Mouse (Mus musculus) intestine, embryonic 16.5 days (tissue): ENCODE measurements around the gene Mapk10. TPM values are rescaled to one million over a fixed set of nuclear protein-coding genes. Genes with fewer than 3 reads are reported as not detected.

ENCODE experiments used
- ATAC-seq: fragments of 200-750 bp; cut with Nextera tagmentation; 2 replicates; pipeline ENCODE4 v1.8.0; 2017; ENCODE audit warnings: moderate TSS enrichment, moderate library complexity
- H3K27ac ChIP-seq: fragments of 300-500 bp; sonication (generic); 2 replicates; pipeline ENCODE4 v1.5.1; 2014; ENCODE audit warnings: mild to moderate bottlenecking, low read length
- H3K27me3 ChIP-seq: fragments of 300-500 bp; sonication (generic); replicated peaks from 2 replicates; pipeline ENCODE4 v1.6.1; 2014; ENCODE audit warnings: low read length, control low read depth, mixed read lengths; ENCODE audit not compliant: control insufficient read depth, insufficient read depth
- H3K36me3 ChIP-seq: fragments of 300-500 bp; sonication (generic); 2 replicates; pipeline ENCODE4 v1.6.1; 2014; ENCODE audit warnings: low read length, control low read depth; ENCODE audit not compliant: control insufficient read depth, insufficient read depth
- H3K4me1 ChIP-seq: fragments of 300-500 bp; sonication (generic); 2 replicates; pipeline ENCODE4 v1.6.1; 2014; ENCODE audit warnings: low read length, control low read depth, mixed read lengths; ENCODE audit not compliant: control insufficient read depth, insufficient read depth
- H3K4me2 ChIP-seq: fragments of 300-500 bp; sonication (generic); 2 replicates; pipeline ENCODE4 v1.6.1; 2014; ENCODE audit warnings: low read depth, low read length, control low read depth
- H3K4me3 ChIP-seq: fragments of 300-500 bp; sonication (generic); 2 replicates; pipeline ENCODE4 v1.5.1; 2014; ENCODE audit warnings: mild to moderate bottlenecking, low read length
- H3K9ac ChIP-seq: fragments of 300-500 bp; sonication (generic); 2 replicates; pipeline ENCODE4 v1.6.1; 2014; ENCODE audit warnings: low read depth, low read length
- H3K9me3 ChIP-seq: fragments of 300-500 bp; sonication (generic); 2 replicates; pipeline ENCODE4 v1.6.1; 2016; ENCODE audit warnings: low read length, control low read depth; ENCODE audit not compliant: control insufficient read depth
- WGBS: fragments of 180-500 bp; shearing (Covaris S2); extraction: QIAGEN DNeasy Blood & Tissue Kit; methylation state at CpG from one replicate; pipeline ENCODE4 v1.1.7; 2014; 5-methylcytosine and 5-hydroxymethylcytosine counted together
- polyA plus RNA-seq: library from polyadenylated mRNA; unstranded; fragments of >200 nt; fragmentation: Nextera tagmentation; extraction: Ambion mirVana; gene quantifications from 2 replicates; pipeline ENCODE4 v1.2.1, GENCODE M21; 2015

The Mapk10 gene
- polyA plus RNA-seq, 1 experiment from 2014 or later, result 5.3 TPM

GRCm38 (mm10) chr5:103174607-103175006 is 36.5 kb downstream of the Mapk10 start:
- H3K9me3 ChIP-seq, result no peaks in the 10 kb centered on the region
- no peak overlapping the region for H3K9ac ChIP-seq
- 83% methylated on average over 7 of the region's 7 CpGs for WGBS

GRCm38 (mm10) chr5:103171207-103171606 is 39.9 kb downstream of the Mapk10 start:
- H3K4me3 ChIP-seq, result no peak overlapping the region
- H3K9ac ChIP-seq, result no peak overlapping the region
- no peak overlapping the region for H3K27ac ChIP-seq
- H3K9me3 ChIP-seq, result no peaks in the 10 kb centered on the region
- ATAC-seq, result no peak
- no peaks in the 10 kb centered on the region for H3K36me3 ChIP-seq
- no peaks in the 10 kb centered on the region for H3K27me3 ChIP-seq
- no peak overlapping the region for H3K4me2 ChIP-seq
- whole genome bisulfite sequencing, result 93% methylated on average over 3 of the region's 3 CpGs
- no peaks in the 10 kb centered on the region for H3K4me1 ChIP-seq

More at GRCm38 (mm10) chr5:103174607-103175006, 36.5 kb downstream of the Mapk10 start:
- Histone ChIP-seq H3K4me3 (no peak overlapping the region), H3K27me3 (no peaks in the 10 kb centered on the region), H3K4me1 (no peaks in the 10 kb centered on the region), H3K4me2 (no peak overlapping the region), H3K36me3 (no peaks in the 10 kb centered on the region), H3K27ac (no peak overlapping the region)
- ATAC-seq, result no peak

- ATAC-seq, result no peak
- Histone ChIP-seq H3K4me1 (no peaks in the 10 kb centered on the region), H3K9ac (no peak overlapping the region), H3K4me3 (no peak overlapping the region), H3K36me3 (no peaks in the 10 kb centered on the region), H3K9me3 (no peaks in the 10 kb centered on the region), H3K27ac (no peak overlapping the region), H3K4me2 (no peak overlapping the region), H3K27me3 (no peaks in the 10 kb centered on the region)
- 67% methylated on average over 5 of the region's 5 CpGs for WGBS
Measured at GRCm38 (mm10) chr5:103167371-103167770, 43.8 kb downstream of the Mapk10 start.

GRCm38 (mm10) chr5:103166755-103167154 is 44.4 kb downstream of the Mapk10 start:
- WGBS, result 84% methylated on average over 2 of the region's 2 CpGs
- no peaks in the 10 kb centered on the region for H3K36me3 ChIP-seq

GRCm38 (mm10) chr5:103164022-103164421 is 47.1 kb downstream of the Mapk10 start:
- Histone ChIP-seq H3K9me3 (no peaks in the 10 kb centered on the region), H3K4me2 (no peak overlapping the region), H3K27ac (no peak overlapping the region), H3K4me3 (no peak overlapping the region), H3K36me3 (no peaks in the 10 kb centered on the region), H3K27me3 (no peaks in the 10 kb centered on the region), H3K4me1 (no peaks in the 10 kb centered on the region), H3K9ac (no peak overlapping the region)
- WGBS, result 92% methylated on average over 3 of the region's 3 CpGs
- no peak for ATAC-seq

More at GRCm38 (mm10) chr5:103166755-103167154, 44.4 kb downstream of the Mapk10 start:
- H3K27me3 ChIP-seq, result no peaks in the 10 kb centered on the region
- H3K4me3 ChIP-seq, result no peak overlapping the region
- no peak overlapping the region for H3K27ac ChIP-seq
- no peak for ATAC-seq
- H3K9me3 ChIP-seq, result no peaks in the 10 kb centered on the region
- no peaks in the 10 kb centered on the region for H3K4me1 ChIP-seq
- H3K4me2 ChIP-seq, result no peak overlapping the region
- no peak overlapping the region for H3K9ac ChIP-seq

- no peak for ATAC-seq
- Histone ChIP-seq H3K36me3 (no peaks in the 10 kb centered on the region), H3K4me3 (no peak overlapping the region), H3K9me3 (no peaks in the 10 kb centered on the region), H3K4me2 (no peak overlapping the region), H3K4me1 (no peaks in the 10 kb centered on the region), H3K27ac (no peak overlapping the region), H3K27me3 (no peaks in the 10 kb centered on the region), H3K9ac (no peak overlapping the region)
- 47% methylated on average over 3 of the region's 3 CpGs for WGBS
Measured at GRCm38 (mm10) chr5:103161574-103161973, 49.6 kb downstream of the Mapk10 start.

GRCm38 (mm10) chr5:103161196-103161540 is 50.0 kb downstream of the Mapk10 start:
- H3K4me1 ChIP-seq, result no peaks in the 10 kb centered on the region
- no peak overlapping the region for H3K27ac ChIP-seq
- no peak for ATAC-seq
- H3K27me3 ChIP-seq, result no peaks in the 10 kb centered on the region
- no peak overlapping the region for H3K4me3 ChIP-seq
- H3K9me3 ChIP-seq, result no peaks in the 10 kb centered on the region
- no peak overlapping the region for H3K4me2 ChIP-seq
- 25% methylated on average over 1 of the region's 1 CpGs for WGBS
- H3K9ac ChIP-seq, result no peak overlapping the region
- no peaks in the 10 kb centered on the region for H3K36me3 ChIP-seq

- no peak for ATAC-seq
- Histone ChIP-seq H3K27ac (no peak overlapping the region), H3K4me3 (no peak overlapping the region), H3K9ac (no peak overlapping the region), H3K36me3 (no peaks in the 10 kb centered on the region), H3K4me2 (no peak overlapping the region), H3K27me3 (no peaks in the 10 kb centered on the region), H3K4me1 (no peaks in the 10 kb centered on the region), H3K9me3 (no peaks in the 10 kb centered on the region)
- 56% methylated on average over 8 of the region's 8 CpGs for WGBS
Measured at GRCm38 (mm10) chr5:103160314-103161195, 50.6 kb downstream of the Mapk10 start.

GRCm38 (mm10) chr5:103140935-103141334 is 70.2 kb downstream of the Mapk10 start:
- no peak overlapping the region for H3K4me3 ChIP-seq
- H3K27ac ChIP-seq, result no peak overlapping the region
- no peaks in the 10 kb centered on the region for H3K36me3 ChIP-seq
- no peaks in the 10 kb centered on the region for H3K27me3 ChIP-seq
- no peak overlapping the region for H3K4me2 ChIP-seq
- no peaks in the 10 kb centered on the region for H3K9me3 ChIP-seq
- ATAC-seq, result no peak
- WGBS, result 74% methylated on average over 5 of the region's 5 CpGs
- H3K9ac ChIP-seq, result no peak overlapping the region
- no peaks in the 10 kb centered on the region for H3K4me1 ChIP-seq
